Mouse (Mus musculus) kidney, postnatal 25 days (tissue): Measurements from ENCODE around the gene Gm42906.

Experiments used
- DNase-seq, 2 experiments: peaks; one replicate each; pipeline ENCODE4 v3.0.0; 2021; ENCODE audit warnings: mixed read lengths in 2 of 2

Gene Gm42906

GRCm38 (mm10) chr5:151428113-151428756 lies at the start of gene Gm42906:
Gene Gm42906 (minus strand): TSS chr5:151428163.
- DNase-seq, result no peak

- no peak for DNase-seq
Observed at GRCm38 (mm10) chr5:151445695-151446094, 17.7 kb upstream of the Gm42906 start.

- no peak for DNase-seq
Observed at GRCm38 (mm10) chr5:151435106-151435505, 7.1 kb upstream of the Gm42906 start.

- DNase-seq, result no peak
Observed at GRCm38 (mm10) chr5:151426466-151426865, 1.5 kb downstream of the Gm42906 start.

- no peak for DNase-seq
Observed at GRCm38 (mm10) chr5:151422692-151423091, 5.3 kb downstream of the Gm42906 start.

GRCm38 (mm10) chr5:151421859-151422258 lies 6.1 kb downstream of the Gm42906 start:
- DNase-seq, result no peak

GRCm38 (mm10) chr5:151418551-151418950 lies 9.4 kb downstream of the Gm42906 start:
- no peak for DNase-seq

GRCm38 (mm10) chr5:151417421-151418038 lies 10.4 kb downstream of the Gm42906 start:
- DNase-seq, result no peak

- no peak for DNase-seq
Observed at GRCm38 (mm10) chr5:151416988-151417387, 11.0 kb downstream of the Gm42906 start.

GRCm38 (mm10) chr5:151413617-151414016 lies 14.3 kb downstream of the Gm42906 start:
- DNase-seq, result no peak

- DNase-seq, result no peak
Observed at GRCm38 (mm10) chr5:151412666-151413463, 15.1 kb downstream of the Gm42906 start.

GRCm38 (mm10) chr5:151410006-151410405 lies 18.0 kb downstream of the Gm42906 start:
- DNase-seq, result no peak

GRCm38 (mm10) chr5:151409282-151409681 lies 18.7 kb downstream of the Gm42906 start:
- DNase-seq, result no peak

- no peak for DNase-seq
Observed at GRCm38 (mm10) chr5:151408124-151408900, 19.7 kb downstream of the Gm42906 start.

- no peak for DNase-seq
Observed at GRCm38 (mm10) chr5:151407493-151407892, 20.5 kb downstream of the Gm42906 start.

GRCm38 (mm10) chr5:151406276-151406675 lies 21.7 kb downstream of the Gm42906 start:
- no peak for DNase-seq

GRCm38 (mm10) chr5:151405314-151405903 lies 22.6 kb downstream of the Gm42906 start:
- no peak for DNase-seq

GRCm38 (mm10) chr5:151403586-151403985 lies 24.4 kb downstream of the Gm42906 start:
- DNase-seq, result no peak

GRCm38 (mm10) chr5:151400557-151400944 lies 27.4 kb downstream of the Gm42906 start:
- DNase-seq, result no peak

- DNase-seq, result no peak
Observed at GRCm38 (mm10) chr5:151399918-151400556, 27.9 kb downstream of the Gm42906 start.

- no peak for DNase-seq
Observed at GRCm38 (mm10) chr5:151396119-151396518, 31.8 kb downstream of the Gm42906 start.

- no peak for DNase-seq
Observed at GRCm38 (mm10) chr5:151394690-151395089, 33.3 kb downstream of the Gm42906 start.
